Mouse (Mus musculus) liver (tissue): Measurements from ENCODE around the gene Yars.

Experiments used
- DNase-seq: peaks from one replicate; pipeline ENCODE4 v3.0.0-alpha.2; 2020; ENCODE audit warnings: mixed read lengths

Yars gene

DNA sequence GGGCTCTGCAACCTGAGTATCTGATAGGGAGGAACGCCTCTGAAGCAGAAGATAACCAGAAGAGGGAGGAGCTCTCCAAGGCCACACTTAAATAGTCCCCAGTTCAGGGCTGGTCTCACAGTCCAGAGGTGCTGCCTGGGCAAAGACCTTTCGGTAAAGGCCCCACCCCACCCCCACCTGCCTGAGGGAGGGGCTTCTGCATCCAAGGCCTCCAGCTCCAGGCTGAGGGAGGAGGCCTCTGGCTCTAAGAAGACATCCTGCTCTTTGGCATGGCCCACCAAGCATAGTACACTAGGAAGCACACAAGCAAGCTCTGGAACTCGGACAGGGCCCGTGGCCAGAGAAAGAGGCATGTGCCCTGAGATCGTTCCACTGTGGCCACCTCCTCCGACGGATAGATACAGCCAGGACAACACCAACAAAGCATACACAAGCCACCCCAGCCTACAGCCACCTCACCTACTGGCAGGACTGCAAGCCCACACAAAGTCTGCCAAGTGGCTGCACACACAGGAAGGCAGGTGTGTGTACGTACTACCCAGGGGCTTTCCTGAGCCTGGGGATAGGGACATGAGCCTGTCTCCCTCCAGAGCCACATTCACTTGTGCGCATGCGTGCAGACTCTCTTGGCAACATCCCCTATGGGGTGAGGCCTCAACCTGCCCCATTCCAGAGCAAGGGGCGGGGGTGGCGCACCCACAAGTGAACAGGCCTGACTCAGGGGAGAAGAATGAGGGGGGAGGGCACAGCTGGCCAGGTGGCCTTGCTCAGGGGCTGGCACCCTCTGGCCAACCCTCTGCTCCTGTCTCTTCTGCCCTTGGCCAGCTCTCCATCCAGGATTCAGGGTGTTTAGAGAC is 42.3 kb downstream of the Yars start:
- peak; percentile 49 for DNase-seq

DNA sequence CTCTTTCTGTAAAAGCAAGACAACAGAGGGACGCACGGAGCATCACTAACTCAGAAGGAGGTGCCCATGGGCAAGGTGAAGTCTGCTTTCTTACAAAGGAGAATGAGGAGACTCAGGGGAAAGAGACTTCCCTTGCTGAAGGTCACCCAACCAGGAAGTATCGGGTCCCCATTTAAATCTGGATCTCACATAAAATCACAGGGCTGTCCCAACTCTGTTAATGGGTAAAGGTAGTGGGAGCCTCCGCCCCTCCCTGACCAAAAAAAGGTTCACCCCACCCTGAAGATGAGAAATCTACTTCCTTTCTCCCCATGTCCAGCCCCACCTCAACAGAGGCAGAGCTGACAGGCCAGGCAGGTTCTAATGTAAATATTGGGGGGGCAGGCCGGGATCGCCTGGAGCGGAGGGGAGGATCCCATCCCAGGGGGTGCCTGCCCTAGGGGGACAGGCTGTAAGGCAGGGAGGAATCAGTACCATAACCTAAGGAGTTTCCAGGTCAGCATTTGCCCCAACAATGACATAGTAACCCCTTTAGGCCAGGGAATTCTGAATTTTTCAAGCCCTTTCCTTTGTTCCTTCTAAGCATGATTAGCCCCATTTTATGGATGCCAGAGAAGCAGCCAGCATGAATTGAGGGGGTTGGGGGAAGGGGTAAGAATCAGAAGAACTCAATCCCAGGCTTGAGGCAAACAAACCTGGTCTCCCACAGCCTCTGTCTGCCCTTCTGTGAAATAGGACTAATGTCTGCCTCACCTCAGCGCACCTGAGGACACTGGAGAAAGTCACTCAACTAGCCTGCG is 43.2 kb downstream of the Yars start:
- no peak for DNase-seq

DNA sequence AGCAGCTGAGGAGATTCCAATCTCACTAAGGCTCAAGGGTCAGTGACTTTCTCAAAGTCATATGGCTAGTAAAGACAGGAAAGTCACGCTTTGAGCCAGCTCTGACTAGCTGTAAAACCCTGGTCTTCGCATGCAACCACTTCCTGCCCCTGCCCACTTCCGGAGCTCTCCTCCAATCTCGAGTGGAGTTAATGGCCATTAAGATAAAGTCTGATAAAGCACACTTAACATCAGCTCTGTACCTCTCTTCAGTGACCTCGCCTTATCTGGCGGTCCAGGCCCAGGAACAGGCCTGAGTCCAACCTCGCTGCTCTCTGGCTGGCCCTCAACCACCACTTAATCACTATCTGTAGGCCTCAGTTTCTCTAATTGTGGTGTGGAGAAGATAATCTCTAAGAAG is 44.9 kb downstream of the Yars start:
- DNase-seq, result peak; percentile 79

GRCm38 (mm10) chr4:129235147-129235546 is 45.6 kb downstream of the Yars start:
- peak; percentile 67 for DNase-seq

- DNase-seq, result no peak
Observed at GRCm38 (mm10) chr4:129236236-129236813, 46.8 kb downstream of the Yars start.

GRCm38 (mm10) chr4:129237843-129238441 is 48.4 kb downstream of the Yars start:
- DNase-seq, result no peak

GRCm38 (mm10) chr4:129238579-129239016 is 49.0 kb downstream of the Yars start:
- no peak for DNase-seq

DNA sequence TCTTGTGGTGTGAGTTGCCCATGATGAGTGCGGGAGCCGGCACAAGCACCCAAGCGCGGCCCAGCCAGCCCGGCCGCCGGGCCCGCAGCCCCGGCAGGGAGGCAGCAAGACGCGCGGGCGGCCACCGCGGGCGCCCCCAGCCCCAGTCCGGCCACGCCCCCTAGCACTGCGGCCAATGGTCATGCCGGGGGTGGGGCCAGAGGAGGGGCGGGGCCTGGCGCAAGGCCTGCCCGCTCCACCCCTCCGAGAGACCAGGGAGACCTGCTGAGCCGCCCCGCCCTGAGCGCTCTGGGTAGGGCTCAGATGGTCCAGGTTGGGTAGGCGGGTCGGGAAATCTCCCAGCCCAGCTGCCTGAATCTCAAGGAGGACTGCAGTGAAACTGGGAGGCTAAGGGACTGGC is 49.5 kb downstream of the Yars start:
- peak; percentile 91 for DNase-seq

DNA sequence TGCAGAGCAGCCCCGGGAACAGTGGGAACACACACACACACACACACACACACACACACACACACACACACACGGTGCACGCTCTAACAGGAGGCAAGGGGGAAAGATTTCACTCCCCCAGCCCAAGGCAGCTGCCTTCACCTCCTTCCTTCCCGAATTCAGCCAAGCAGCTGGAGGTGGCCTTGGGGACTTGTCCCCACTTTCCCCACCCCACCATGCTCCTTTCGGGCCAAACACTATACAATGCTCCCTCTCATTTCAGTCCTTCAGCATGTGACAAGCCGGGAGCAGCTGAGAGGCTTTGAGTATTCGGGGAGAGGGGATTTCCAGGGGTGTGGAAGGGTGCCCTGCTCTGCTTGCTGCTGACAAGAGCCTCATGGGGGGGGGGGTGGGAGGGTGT is 52.3 kb downstream of the Yars start:
- DNase-seq, result no peak

DNA sequence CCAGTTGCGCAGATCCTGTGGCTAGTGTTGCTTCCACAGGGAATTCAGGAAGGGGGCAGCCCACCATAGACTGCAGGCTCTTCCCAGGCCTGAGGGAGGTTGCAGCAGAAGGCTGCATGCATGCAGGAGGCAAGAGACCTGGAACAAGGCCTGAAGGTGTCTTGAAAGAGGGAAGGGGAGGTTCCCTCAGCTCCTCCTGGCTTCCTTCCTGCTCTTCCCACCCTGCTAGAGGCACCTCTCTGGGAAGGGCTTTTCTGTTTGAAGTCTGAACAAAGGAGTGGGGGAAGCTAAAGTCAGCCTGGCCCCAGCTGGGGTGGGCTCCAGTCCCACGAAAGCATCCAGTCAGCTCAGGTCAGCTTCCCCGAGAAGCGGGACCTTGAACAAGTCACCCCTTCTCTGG is 52.8 kb downstream of the Yars start:
- no peak for DNase-seq

- DNase-seq, result no peak
Observed at GRCm38 (mm10) chr4:129242761-129243160, 53.2 kb downstream of the Yars start.

GRCm38 (mm10) chr4:129244802-129245201 is 55.2 kb downstream of the Yars start:
- DNase-seq, result no peak

DNA sequence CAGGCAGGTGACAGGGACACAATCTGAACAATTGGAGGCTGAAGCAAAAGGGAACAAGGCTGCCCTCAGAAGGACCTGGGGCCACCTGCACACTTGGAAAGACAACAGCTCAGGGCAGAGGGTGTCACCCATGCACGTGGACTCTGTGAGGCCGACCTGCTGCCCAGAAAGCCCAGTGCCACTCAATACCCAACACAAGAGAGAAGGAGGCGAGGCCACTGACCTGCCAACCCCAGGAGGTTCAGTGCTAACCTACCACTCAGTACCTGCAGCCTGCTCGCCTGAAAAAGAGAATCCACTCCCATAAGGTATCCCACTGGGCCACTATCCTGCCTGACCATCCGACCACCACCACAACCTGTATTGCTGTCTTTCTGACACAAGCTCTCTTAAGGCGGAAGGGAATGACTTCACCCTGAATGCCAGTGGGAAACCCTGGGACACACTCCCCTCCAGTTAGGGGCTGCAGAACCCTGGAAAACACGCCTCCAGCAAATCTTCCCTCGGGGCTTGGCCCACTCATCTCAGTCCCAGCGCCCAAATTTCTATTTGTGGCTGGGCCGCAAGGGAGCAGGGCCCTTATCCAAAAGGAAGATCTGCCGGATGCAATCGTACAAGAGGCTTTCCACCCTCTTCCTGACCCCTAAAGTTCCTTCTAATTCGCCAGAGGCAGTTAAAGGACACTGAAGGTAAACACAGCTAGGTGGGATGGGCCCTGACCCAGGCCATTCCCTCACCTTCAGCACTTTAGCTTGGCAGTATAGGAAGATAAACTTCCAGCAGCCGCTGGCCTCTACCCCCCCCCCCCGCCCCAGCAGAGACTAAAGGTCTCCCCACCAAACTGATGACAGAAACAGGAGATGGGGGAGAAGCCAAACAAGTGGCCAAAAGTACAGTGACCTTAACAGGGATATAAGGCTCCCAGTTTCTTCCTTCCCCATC is 57.1 kb downstream of the Yars start:
- no peak for DNase-seq

GRCm38 (mm10) chr4:129247381-129248242 is 58.1 kb downstream of the Yars start:
- no peak for DNase-seq

DNA sequence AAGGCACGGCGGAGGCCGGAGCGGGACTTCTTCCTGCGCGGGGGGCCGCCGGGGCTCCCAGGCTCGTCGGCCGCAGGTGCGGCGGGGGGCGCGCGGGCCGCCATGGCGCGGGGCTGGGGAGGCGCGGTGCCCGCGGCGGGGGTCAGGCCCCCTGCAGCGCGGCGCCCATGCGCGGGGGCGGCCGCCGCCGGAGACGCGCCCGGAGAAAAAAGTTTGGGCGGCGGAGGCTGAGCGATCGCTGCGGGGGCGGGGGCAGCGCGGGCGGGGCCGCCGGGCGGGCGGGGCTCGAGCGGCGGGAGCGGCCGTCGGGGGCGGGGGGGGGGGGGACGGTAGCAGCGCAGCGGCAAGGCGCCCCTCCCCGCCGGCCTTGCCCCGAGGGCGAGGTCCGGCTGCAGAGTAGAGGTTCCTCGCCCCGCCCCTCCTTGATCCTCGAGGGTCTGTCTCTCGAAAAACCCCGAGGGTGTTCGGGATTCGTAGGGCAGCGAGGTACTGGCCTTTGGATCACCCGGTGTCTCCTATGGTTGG is 58.7 kb downstream of the Yars start:
- no peak for DNase-seq

DNA sequence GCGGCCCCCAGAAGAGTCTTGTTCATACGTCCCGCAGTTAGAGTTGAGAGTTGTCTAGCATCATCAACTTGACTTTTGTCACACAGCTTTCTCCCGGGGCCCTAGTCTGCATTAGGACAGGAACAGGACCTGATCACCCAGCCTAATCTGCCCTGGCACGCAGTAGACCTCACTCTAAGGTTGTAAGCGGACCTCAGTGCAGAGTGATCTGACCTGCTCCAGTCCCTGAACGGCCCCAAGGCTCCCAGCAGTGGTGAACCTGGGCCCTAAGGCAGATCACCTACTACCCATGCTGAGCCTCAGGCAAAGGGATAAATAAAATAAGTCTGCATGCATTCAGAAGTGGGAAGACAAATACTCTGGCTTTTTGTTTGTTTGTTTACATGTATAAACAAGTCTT is 59.7 kb downstream of the Yars start:
- DNase-seq, result no peak

- no peak for DNase-seq
Observed at GRCm38 (mm10) chr4:129250759-129251481, 61.4 kb downstream of the Yars start.

GRCm38 (mm10) chr4:129251482-129252125 is 62.0 kb downstream of the Yars start:
- DNase-seq, result no peak

DNA sequence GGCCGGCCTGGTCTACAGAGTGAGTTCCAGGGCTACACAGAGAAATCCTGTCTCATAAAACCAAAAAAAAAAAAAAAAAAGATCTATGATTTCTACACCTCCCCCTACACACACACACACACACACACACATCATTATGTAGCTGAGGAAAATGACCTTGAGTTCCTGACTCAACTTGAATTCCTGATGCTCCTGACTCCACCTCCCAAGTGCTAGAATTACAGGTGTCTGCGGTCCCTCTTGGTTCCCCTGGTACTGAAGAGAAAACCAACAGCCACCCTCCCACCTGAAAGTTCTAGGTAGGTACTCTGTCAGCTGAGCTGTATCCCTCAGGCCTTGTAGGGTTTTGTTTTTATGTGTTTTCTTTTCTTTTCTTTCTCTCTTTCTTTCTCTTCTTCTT is 62.9 kb downstream of the Yars start:
- DNase-seq, result no peak

DNA sequence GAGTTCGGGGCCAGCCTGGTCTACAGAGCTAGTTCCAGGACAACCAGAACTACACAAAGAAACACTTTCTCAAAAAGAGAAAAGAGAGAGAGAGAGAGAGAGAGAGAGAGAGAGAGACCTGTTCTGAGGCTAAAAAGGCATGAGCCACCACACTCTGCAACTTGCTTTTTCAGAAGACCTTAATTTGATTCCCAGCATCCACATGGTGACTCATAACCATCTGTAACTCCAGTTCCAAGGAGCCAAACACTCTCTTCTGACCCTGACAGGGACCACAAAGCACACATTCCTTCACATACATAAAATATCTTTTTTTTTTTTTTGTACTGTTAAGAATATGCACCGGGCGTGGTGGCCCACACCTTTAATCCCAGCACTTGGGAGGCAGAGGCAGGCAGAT is 65.0 kb downstream of the Yars start:
- no peak for DNase-seq
